Mouse (Mus musculus): ENCODE measurements at regions not wholly inside any gene's neighbourhood (a gene's known extent, or its start where the extent isn't known, plus 50 kb on each side); places are given as distances from the start of the nearest gene placed in this dataset.
A peak's percentile ranks its signal among the peaks of the same experiment; 100 is the strongest.

DNA sequence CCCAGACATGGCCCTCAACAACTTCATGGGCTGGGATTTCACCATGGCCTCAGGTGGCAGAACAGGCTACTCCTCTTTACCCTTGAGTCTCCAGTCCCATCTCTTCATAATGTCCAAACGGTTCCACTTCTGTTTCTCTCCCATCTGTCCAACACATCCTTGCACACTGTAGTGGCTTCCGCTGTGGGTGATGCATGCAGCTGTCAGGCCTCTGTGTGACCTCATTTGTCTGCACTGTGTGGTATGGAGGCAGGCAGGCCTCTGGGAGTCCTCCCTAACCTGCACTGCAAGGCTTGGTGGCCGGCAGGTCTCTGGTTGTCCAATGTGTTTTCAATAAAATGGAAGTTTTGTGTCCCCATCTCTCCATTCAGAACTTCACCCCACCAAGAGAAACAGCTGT lies 54.9 kb upstream of the Nek6 start:
- TF ChIP-seq CTCF (IDR thresholded peaks at IDR 0.05; ENCODE audit: borderline replicate concordance, extremely low read depth, insufficient read depth, insufficient read length) (no peak), POLR2A (IDR thresholded peaks at IDR 0.05; ENCODE audit: borderline replicate concordance, extremely low read depth, insufficient read depth, insufficient read length, poor library complexity, severe bottlenecking) (no peak)
- no peak for DNase-seq (ENCODE audit: low read depth)

DNA sequence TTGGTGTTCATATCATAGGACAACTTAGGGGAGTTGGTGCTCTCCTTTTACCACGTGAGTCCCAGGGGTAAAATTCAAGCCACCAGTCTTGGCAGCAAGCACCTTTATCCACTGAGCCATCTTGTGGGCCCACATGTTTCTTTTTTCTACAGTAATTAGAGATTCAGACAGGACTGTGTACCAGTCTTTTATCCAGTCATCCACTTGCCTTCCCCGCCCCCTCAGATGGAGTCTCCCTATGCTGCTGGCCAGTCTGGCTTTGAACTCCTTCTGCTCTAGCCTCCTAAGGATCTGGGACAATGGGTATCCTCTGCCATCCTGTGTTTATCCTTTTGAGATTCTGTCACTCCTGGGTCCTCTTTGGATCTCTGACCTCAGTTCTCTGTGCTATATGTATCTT lies 51.1 kb upstream of the Nek6 start:
- peak; percentile 78 for DNase-seq (ENCODE audit: low read depth)
- TF ChIP-seq CTCF (IDR thresholded peaks at IDR 0.05; ENCODE audit: borderline replicate concordance, extremely low read depth, insufficient read depth, insufficient read length) (no peak), POLR2A (IDR thresholded peaks at IDR 0.05; ENCODE audit: borderline replicate concordance, extremely low read depth, insufficient read depth, insufficient read length, poor library complexity, severe bottlenecking) (no peak)

DNA sequence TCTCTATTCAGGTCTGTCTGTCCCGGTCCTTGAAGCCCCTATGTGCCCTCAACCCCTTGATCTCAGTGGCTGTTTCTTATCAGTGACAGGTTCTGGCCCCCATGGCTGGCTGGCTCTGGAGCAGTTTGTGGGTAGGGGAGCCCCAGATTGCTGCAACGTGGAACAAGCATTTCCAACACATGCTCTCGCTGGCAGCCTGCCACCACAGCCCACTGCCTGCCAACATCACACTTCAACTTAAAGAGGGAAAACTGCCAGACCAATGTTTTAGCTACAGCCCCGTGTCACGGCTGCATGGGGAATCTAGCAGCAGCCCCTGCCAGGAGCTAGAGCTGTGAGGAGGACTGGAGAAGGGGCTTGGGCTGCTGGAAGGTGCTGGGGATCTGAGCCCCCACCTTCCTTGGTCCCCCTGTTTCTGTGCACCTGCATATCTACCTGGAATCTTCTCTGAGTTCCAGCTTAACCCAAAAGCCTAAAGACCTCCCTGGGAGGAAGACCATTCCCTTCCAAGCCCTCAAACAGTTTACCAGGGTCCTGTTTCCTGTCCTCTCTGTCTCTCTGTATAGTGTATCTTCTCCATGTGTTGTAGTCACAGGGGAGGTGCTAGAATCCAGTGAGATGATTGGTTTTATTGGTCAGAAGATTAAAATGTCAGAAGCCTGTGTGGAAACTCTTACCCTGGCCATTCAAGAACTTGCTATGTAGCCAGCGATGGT lies 50.5 kb upstream of the Nek6 start:
- DNase-seq (ENCODE audit: low read depth), result peak; percentile 97

More for the DNA sequence above, 50.5 kb upstream of the Nek6 start:
- TF ChIP-seq CTCF (IDR thresholded peaks at IDR 0.05; ENCODE audit: borderline replicate concordance, extremely low read depth, insufficient read depth, insufficient read length) (no peak), POLR2A (IDR thresholded peaks at IDR 0.05; ENCODE audit: borderline replicate concordance, extremely low read depth, insufficient read depth, insufficient read length, poor library complexity, severe bottlenecking) (no peak)
